Mouse (Mus musculus) liver, embryonic 14.5 days (tissue): ENCODE data around the gene Gpc6. TPM values are rescaled to one million over a fixed set of nuclear protein-coding genes. Genes with fewer than 3 reads are reported as not detected.

Experiments used
- ATAC-seq: fragments of 200-750 bp; cut with Nextera tagmentation; 2 replicates; pipeline ENCODE4 v1.8.0; 2017; ENCODE audit warnings: moderate number of reproducible peaks, mild to moderate bottlenecking, moderate library complexity; ENCODE audit not compliant: insufficient read depth
- DNase-seq, 3 experiments: peaks; one replicate each; pipeline ENCODE4 v3.0.0-alpha.2; 2012 to 2013; ENCODE audit warnings: low read depth in 3 of 3, low spot score in 3 of 3
- H3K27ac ChIP-seq: fragments of 300-500 bp; sonication (generic); 2 replicates; pipeline ENCODE4 v1.5.1; 2014; ENCODE audit warnings: moderate library complexity, mild to moderate bottlenecking, control low read depth, inconsistent platforms
- H3K27me3 ChIP-seq: fragments of 300-500 bp; sonication (generic); 2 replicates; pipeline ENCODE4 v1.6.1; 2014; ENCODE audit warnings: mild to moderate bottlenecking, low read length, moderate library complexity; ENCODE audit not compliant: control insufficient read depth, insufficient read depth
- H3K36me3 ChIP-seq: fragments of 300-500 bp; sonication (generic); replicated peaks from 2 replicates; pipeline ENCODE4 v1.6.1; 2014; ENCODE audit warnings: low read depth; ENCODE audit not compliant: control insufficient read depth, insufficient read depth
- H3K4me1 ChIP-seq, 2 experiments: fragments of 200-500 bp in 1 of 2; fragments of 300-500 bp in 1 of 2; sonication (generic) in 1 of 2; replicated peaks; 2 replicates each; pipeline ENCODE4 v1.6.1; 2012 to 2014; ENCODE audit warnings: antibody characterized with exemption in 1 of 2, inconsistent platforms in 1 of 2, low read length in 1 of 2; ENCODE audit not compliant: control insufficient read depth in 2 of 2, insufficient read depth in 2 of 2
- H3K4me2 ChIP-seq: fragments of 300-500 bp; sonication (generic); 2 replicates; pipeline ENCODE4 v1.6.1; 2014; ENCODE audit warnings: low read depth, mild to moderate bottlenecking, control low read depth, moderate library complexity
- H3K4me3 ChIP-seq, 2 experiments: fragments of 200-500 bp in 1 of 2; fragments of 300-500 bp in 1 of 2; sonication (generic) in 1 of 2; 2 replicates each; pipeline ENCODE4 v1.5.1; 2012 to 2014; ENCODE audit warnings: low read depth in 2 of 2, low read length in 2 of 2, mild to moderate bottlenecking in 2 of 2, control low read depth in 1 of 2, inconsistent platforms in 1 of 2, moderate library complexity in 1 of 2; ENCODE audit not compliant: insufficient read depth in 1 of 2
- H3K9ac ChIP-seq: fragments of 300-500 bp; sonication (generic); replicated peaks from 2 replicates; pipeline ENCODE4 v1.6.1; 2014; ENCODE audit warnings: mild to moderate bottlenecking, control low read depth, moderate library complexity
- H3K9me3 ChIP-seq: fragments of 300-500 bp; sonication (generic); 2 replicates; pipeline ENCODE4 v1.6.1; 2016; ENCODE audit warnings: low read length, mixed read lengths; ENCODE audit not compliant: control insufficient read depth
- CTCF ChIP-seq: IDR thresholded peaks from 2 replicates; pipeline ENCODE4 v1.5.1; 2016; ENCODE audit warnings: antibody characterized with exemption, low read depth, control low read depth
- EP300 ChIP-seq: IDR thresholded peaks from 2 replicates; pipeline ENCODE4 v1.6.1; 2016; ENCODE audit warnings: antibody characterized with exemption, low read depth
- WGBS: fragments of 180-500 bp; shearing (Covaris S2); extraction: QIAGEN DNeasy Blood & Tissue Kit; methylation state at CpG from one replicate; pipeline ENCODE4 v1.1.7; 2014; ENCODE audit not compliant: insufficient replicate concordance; 5-methylcytosine and 5-hydroxymethylcytosine counted together
- polyA plus RNA-seq, 2 experiments: library from polyadenylated mRNA; depleted of rRNA in 1 of 2; stranded (reverse) in 1 of 2; unstranded in 1 of 2; fragments of >200 nt; fragmentation: Nextera tagmentation in 1 of 2; extraction: Ambion mirVana in 1 of 2; gene quantifications; 2 replicates each; pipeline versions ENCODE4 v1.2.1 to v1.2.3; 2012 to 2014

Gene Gpc6
- polyA plus RNA-seq, 2 experiments = 0.97 to 2.3 TPM

DNA sequence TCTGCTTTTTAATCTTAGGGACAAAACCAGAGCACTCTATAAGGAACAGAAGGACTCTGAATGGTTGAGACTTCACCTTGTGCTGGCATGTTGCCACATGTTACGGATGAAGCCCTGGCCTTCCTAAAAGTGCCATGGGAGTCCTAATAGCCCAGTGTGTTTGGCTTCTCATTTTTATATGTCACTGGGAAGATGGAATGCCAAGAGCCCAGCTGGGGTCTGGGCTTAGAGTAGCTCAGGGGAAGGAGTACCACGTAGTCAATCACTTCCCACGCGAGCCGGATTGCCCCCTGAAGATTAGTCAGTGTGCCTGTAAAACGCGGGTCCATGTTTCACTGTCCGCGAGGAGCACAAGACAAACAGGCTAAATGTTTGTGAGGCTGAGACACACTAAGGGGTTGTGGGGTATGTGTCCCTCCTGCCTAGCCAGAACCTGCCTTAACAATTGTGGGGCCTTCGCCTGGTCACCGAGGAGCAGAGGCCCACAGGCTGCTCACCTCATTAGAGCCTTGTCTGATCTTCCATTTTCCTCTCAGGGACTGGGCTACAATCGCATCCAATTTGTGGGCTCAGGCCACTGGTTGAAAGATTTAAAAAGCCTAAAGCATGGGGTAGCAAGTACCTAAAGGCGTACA lies 852.9 kb downstream of the Gpc6 start:
- H3K27ac ChIP-seq = no peak overlapping the region

DNA sequence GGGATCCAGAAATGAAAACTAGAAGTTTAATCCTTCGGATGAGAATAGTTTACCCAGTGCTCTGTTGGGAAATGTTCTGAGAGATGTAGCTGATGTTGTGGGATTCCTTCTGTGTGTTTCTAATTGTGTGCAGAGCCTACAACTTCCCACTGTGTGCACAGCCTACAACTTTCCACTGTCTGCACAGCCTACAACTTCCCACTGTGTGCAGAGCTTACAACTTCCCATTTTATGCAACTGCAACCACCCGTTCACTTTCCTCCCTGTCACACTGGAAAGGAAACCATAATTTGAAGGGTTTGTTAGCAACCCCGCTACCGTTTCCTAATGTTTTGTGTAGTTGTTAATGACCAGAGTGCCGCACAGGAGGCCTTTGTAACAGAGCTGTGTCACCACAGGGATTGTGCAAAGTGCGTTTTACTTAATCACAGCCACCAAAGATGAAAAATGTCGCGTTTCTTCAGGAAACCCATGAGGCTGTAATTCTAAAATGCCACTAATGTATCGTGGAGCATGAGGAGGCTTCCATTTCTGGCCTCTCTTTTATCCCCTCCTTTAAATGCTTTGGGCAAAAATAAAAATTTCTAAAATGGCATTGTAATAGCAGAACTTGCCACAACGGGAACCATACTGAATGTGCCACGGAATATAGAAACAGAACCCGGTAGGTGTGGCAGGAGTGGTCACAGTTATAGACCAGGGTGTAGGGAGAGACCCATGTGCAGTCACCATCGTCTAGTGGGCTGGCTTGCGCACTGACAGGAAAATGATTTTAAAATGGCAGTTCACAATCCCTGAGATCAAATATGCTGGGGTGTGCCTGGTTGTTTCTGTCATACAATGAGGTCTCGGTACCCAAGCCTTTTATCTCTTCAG lies 853.7 kb downstream of the Gpc6 start:
- ATAC-seq (peak; percentile 33; the same call in 1 of the 2 replicates), DNase-seq (peak in 1 of 3 experiments; percentile 20)
- TF ChIP-seq CTCF (no peak), EP300 (no peak)
- H3K4me2 ChIP-seq = no peak overlapping the region
- H3K27me3 ChIP-seq = no peaks in the 10 kb centered on the region
- H3K4me3 ChIP-seq = no peak overlapping the region
- 28% methylated on average over 15 of the region's 15 CpGs for WGBS
- H3K27ac ChIP-seq = no peak overlapping the region
- H3K4me1 ChIP-seq = no peaks in the 10 kb centered on the region
- H3K36me3 ChIP-seq = no peaks in the 10 kb centered on the region
- no peaks in the 10 kb centered on the region for H3K9me3 ChIP-seq
- H3K9ac ChIP-seq = no peak overlapping the region

More for the DNA sequence above, 852.9 kb downstream of the Gpc6 start:
- no peak overlapping the region for H3K4me2 ChIP-seq
- DNase-seq (no peak), ATAC-seq (no peak)
- H3K4me1 ChIP-seq = no peaks in the 10 kb centered on the region
- H3K4me3 ChIP-seq = no peak overlapping the region
- H3K36me3 ChIP-seq = no peaks in the 10 kb centered on the region
- H3K9me3 ChIP-seq = no peaks in the 10 kb centered on the region
- WGBS = 73% methylated on average over 13 of the region's 13 CpGs
- H3K9ac ChIP-seq = no peak overlapping the region
- TF ChIP-seq CTCF (no peak), EP300 (no peak)
- H3K27me3 ChIP-seq = no peaks in the 10 kb centered on the region

DNA sequence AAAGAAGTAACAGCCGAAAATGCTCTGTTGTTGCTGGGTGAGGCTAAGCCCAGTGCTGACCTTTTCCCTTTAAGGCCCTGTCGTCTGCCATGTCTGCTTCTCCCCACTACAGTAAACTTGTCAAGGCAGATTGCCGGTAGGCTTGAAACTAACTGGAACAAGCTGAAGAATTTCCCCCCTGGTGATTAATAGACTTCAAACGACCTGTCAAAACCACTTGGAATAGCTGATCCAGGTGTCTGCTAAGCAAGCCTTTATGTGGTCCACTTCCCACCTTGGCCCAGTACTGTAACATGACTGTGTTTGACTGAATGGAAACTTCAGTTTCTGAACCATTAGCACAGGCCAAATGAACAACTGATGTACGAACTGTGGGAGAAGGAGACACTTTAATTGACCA lies 856.6 kb downstream of the Gpc6 start:
- DNase-seq = no peak
- Histone ChIP-seq H3K4me2 (no peak overlapping the region), H3K4me1 (no peaks in the 10 kb centered on the region), H3K27ac (no peak overlapping the region), H3K4me3 (no peak overlapping the region), H3K9ac (no peak overlapping the region), H3K27me3 (no peaks in the 10 kb centered on the region), H3K9me3 (no peaks in the 10 kb centered on the region), H3K36me3 (no peaks in the 10 kb centered on the region)
- WGBS = 49% methylated on average over 5 of the region's 5 CpGs
- TF ChIP-seq EP300 (no peak), CTCF (no peak)
- no peak for ATAC-seq

DNA sequence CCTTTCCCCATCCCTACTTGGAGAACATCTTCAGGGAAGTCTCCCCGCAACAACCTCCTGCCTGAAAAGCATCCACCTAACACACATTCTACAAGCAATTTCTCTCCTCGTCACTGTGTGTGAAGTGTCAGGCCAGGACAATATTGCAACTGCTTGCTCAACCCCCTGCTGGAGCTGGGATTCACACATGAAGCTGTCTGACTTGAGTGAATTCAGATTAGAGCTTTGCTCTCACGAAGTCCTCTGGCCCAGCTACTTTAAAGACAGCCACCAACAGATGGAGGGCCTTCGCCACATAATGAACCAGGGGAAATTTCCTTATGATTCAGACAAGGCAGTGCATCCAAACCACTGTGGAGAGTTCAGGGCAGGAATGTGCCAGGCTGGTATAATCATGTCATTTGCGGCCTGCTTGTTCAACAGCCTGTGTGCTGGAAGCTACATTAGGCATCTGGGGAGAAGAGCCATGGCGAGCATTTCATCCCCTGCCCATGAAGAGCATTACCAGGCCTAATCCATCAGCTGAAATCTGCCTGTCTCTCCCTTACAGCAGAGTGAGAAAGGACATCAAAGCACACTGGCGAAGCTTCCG lies 858.7 kb downstream of the Gpc6 start:
- Histone ChIP-seq H3K36me3 (no peaks in the 10 kb centered on the region), H3K4me1 (no peaks in the 10 kb centered on the region), H3K27me3 (no peaks in the 10 kb centered on the region), H3K4me3 (no peak overlapping the region), H3K27ac (no peak overlapping the region), H3K9ac (no peak overlapping the region), H3K4me2 (no peak overlapping the region), H3K9me3 (no peaks in the 10 kb centered on the region)
- ATAC-seq (no peak), DNase-seq (no peak)
- TF ChIP-seq CTCF = no peak
- TF ChIP-seq EP300 = no peak
- WGBS = 67% methylated on average over 8 of the region's 8 CpGs

DNA sequence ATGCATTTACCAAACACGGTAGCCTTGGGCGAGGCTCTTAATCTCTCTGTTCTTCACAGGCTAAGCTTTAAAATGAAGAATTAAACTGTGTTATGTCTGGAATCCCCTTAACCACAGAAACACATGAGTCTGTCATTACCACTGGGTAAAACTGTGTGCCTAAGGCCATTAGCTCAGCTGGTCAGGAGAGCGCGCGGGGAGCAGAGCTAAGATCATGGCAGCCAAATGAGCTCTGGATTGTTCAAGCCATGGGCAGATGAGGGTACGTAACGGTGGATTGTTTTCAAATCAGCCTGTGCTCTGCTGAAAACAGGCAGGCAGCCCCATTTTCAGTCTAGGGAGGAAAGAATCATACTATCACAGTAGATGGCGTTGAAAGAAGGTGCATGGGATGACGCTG lies 859.8 kb downstream of the Gpc6 start:
- Histone ChIP-seq H3K4me2 (no peak overlapping the region), H3K9me3 (no peaks in the 10 kb centered on the region), H3K9ac (no peak overlapping the region), H3K36me3 (no peaks in the 10 kb centered on the region), H3K4me3 (no peak overlapping the region), H3K27me3 (no peaks in the 10 kb centered on the region), H3K27ac (no peak overlapping the region), H3K4me1 (no peaks in the 10 kb centered on the region)
- no peak for DNase-seq
- TF ChIP-seq CTCF (no peak), EP300 (no peak)
- WGBS = 83% methylated on average over 9 of the region's 9 CpGs
- no peak for ATAC-seq
